Mouse (Mus musculus): ENCODE data around the gene Foxl1. TPM values are rescaled to one million over a fixed set of nuclear protein-coding genes. Genes with fewer than 3 reads are reported as not detected.

Foxl1 gene
- total and polyA plus RNA-seq, 3 experiments, result 0.04 TPM; not detected in 2

- Histone ChIP-seq H3K9ac (ENCODE audit: insufficient read depth, low read depth) (no peak overlapping the region), H3K36me3 (replicated peaks in 1 of 2; ENCODE audit: control insufficient read depth in 1 of 2, insufficient read depth in 1 of 2, low read length in 1 of 2) (no peaks in the 10 kb centered on the region), H3K27ac (ENCODE audit: insufficient read depth, low read depth) (no peak overlapping the region), H3K4me2 (ENCODE audit: insufficient read depth, low read depth, poor library complexity, severe bottlenecking) (no peak overlapping the region), H3K4me3 (replicated peaks in 1 of 3; ENCODE audit: low read depth in 2 of 3, low read length in 2 of 3, poor library complexity in 1 of 3) (no peak overlapping the region), H3K27me3 (replicated peaks) (peaks cover 64% of the 10 kb centered on the region), H3K4me1 (ENCODE audit: control insufficient read depth in 1 of 2, insufficient read depth in 2 of 2) (peaks cover 7 to 14% of the 10 kb centered on the region in 2 experiments), H3K79me2 (replicated peaks; ENCODE audit: control insufficient read depth, extremely low read depth, insufficient read depth, poor library complexity, severe bottlenecking) (no peaks in the 10 kb centered on the region), H3K9me3 (replicated peaks; ENCODE audit: low read length) (peaks cover 7% of the 10 kb centered on the region)
- no peak for TF ChIP-seq MXI1 (IDR thresholded peaks at IDR 0.05; ENCODE audit: low read depth, low read length)
- TF ChIP-seq ZMIZ1 (IDR thresholded peaks at IDR 0.05; ENCODE audit: low read depth, low read length), result no peak
- TF ChIP-seq POLR2AphosphoS2 (IDR thresholded peaks at IDR 0.05; ENCODE audit: low read depth, low read length), result no peak
- no peak for TF ChIP-seq E2F4 (IDR thresholded peaks at IDR 0.05; ENCODE audit: insufficient replicate concordance, low read depth, low read length)
- TF ChIP-seq TBP (conservative IDR thresholded peaks at IDR 0.05; ENCODE audit: low read depth, low read length), result no peak
- TF ChIP-seq ZNF384 (IDR thresholded peaks at IDR 0.05; ENCODE audit: low read depth, low read length), result no peak
- no peak for TF ChIP-seq PAX5 (IDR thresholded peaks at IDR 0.05; ENCODE audit: low read length)
- no peak for TF ChIP-seq SIN3A (IDR thresholded peaks at IDR 0.05; ENCODE audit: low read length)
- in situ Hi-C loops (cut with MboI; ENCODE audit: low pct_ligation_motif_present, low pct_unique_long_range_greater_than_20kb, low sequenced_read_pairs), result no loop called here
- DNase-seq (ENCODE audit: extremely low read depth), result no peak
- dilution Hi-C loops (cut with MboI; ENCODE audit: extremely low pct_ligation_motif_present, extremely low pct_unique_long_range_greater_than_20kb, low sequenced_read_pairs), result no loop called here
Observed at GRCm38 (mm10) chr8:121122368-121122767, 5.4 kb upstream of the Foxl1 start.

GRCm38 (mm10) chr8:121123113-121123512 lies 4.6 kb upstream of the Foxl1 start:
- no peak for DNase-seq (ENCODE audit: extremely low read depth)
- in situ Hi-C loops (cut with MboI; ENCODE audit: low pct_ligation_motif_present, low pct_unique_long_range_greater_than_20kb, low sequenced_read_pairs) (no loop called here), dilution Hi-C loops (cut with MboI; ENCODE audit: extremely low pct_ligation_motif_present, extremely low pct_unique_long_range_greater_than_20kb, low sequenced_read_pairs) (no loop called here)
- H3K4me1 ChIP-seq (ENCODE audit: control insufficient read depth in 1 of 2, insufficient read depth in 2 of 2), result peaks cover 7 to 14% of the 10 kb centered on the region in 2 experiments
- no peak overlapping the region for H3K27ac ChIP-seq (ENCODE audit: insufficient read depth, low read depth)
- no peak for TF ChIP-seq NRF1 (IDR thresholded peaks at IDR 0.05; ENCODE audit: low read depth, low read length)
- no peak for TF ChIP-seq KAT2A (IDR thresholded peaks at IDR 0.05; ENCODE audit: insufficient replicate concordance, low read length)
- TF ChIP-seq UBTF (IDR thresholded peaks at IDR 0.05; ENCODE audit: low read depth, low read length), result no peak
- TF ChIP-seq MXI1 (IDR thresholded peaks at IDR 0.05; ENCODE audit: low read depth, low read length), result no peak
- TF ChIP-seq USF1 (IDR thresholded peaks at IDR 0.05; ENCODE audit: low read depth, low read length), result no peak
- TF ChIP-seq MAFK (IDR thresholded peaks at IDR 0.05; ENCODE audit: insufficient replicate concordance, low read length), result no peak
- TF ChIP-seq TBP (conservative IDR thresholded peaks at IDR 0.05; ENCODE audit: low read depth, low read length), result no peak
- no peak for TF ChIP-seq BHLHE40 (IDR thresholded peaks at IDR 0.05; ENCODE audit: low read depth, low read length)
- TF ChIP-seq MAZ (IDR thresholded peaks at IDR 0.05; ENCODE audit: low read depth, low read length), result no peak
- no peak for TF ChIP-seq PAX5 (IDR thresholded peaks at IDR 0.05; ENCODE audit: low read length)
- no peak for TF ChIP-seq MEF2A (IDR thresholded peaks at IDR 0.05; ENCODE audit: borderline replicate concordance, low read depth, low read length)
- no peak for TF ChIP-seq ETS1 (conservative IDR thresholded peaks at IDR 0.05; ENCODE audit: low read depth, low read length)
- no peak for TF ChIP-seq TCF12 (IDR thresholded peaks at IDR 0.05; ENCODE audit: low read depth, low read length)
- TF ChIP-seq ZNF384 (IDR thresholded peaks at IDR 0.05; ENCODE audit: low read depth, low read length), result no peak
- TF ChIP-seq CHD1 (IDR thresholded peaks at IDR 0.05; ENCODE audit: low read depth, low read length), result no peak
- H3K36me3 ChIP-seq (replicated peaks in 1 of 2; ENCODE audit: control insufficient read depth in 1 of 2, insufficient read depth in 1 of 2, low read length in 1 of 2), result no peaks in the 10 kb centered on the region
- H3K79me2 ChIP-seq (replicated peaks; ENCODE audit: control insufficient read depth, extremely low read depth, insufficient read depth, poor library complexity, severe bottlenecking), result no peaks in the 10 kb centered on the region
- no peak overlapping the region for H3K4me3 ChIP-seq (replicated peaks in 1 of 3; ENCODE audit: low read depth in 2 of 3, low read length in 2 of 3, poor library complexity in 1 of 3)
- H3K27me3 ChIP-seq (replicated peaks), result peaks cover 66% of the 10 kb centered on the region
- no peak overlapping the region for H3K9ac ChIP-seq (ENCODE audit: insufficient read depth, low read depth)
- no peaks in the 10 kb centered on the region for H3K9me3 ChIP-seq (replicated peaks; ENCODE audit: low read length)
- no peak overlapping the region for H3K4me2 ChIP-seq (ENCODE audit: insufficient read depth, low read depth, poor library complexity, severe bottlenecking)

Data from CH12.LX (cell line).